Mouse (Mus musculus) CH12.LX (cell line): ENCODE measurements around the gene 4930524B15Rik. TPM values are rescaled to one million over a fixed set of nuclear protein-coding genes. Genes with fewer than 3 reads are reported as not detected.

Experiments
- DNase-seq: peaks from one replicate; pipeline ENCODE4 v3.0.0-alpha.2; 2013; ENCODE audit errors: extremely low read depth
- H3K27ac ChIP-seq: 2 replicates; pipeline ENCODE4 v1.5.1; 2012; ENCODE audit warnings: low read depth, mild to moderate bottlenecking, control low read depth, moderate library complexity; ENCODE audit not compliant: insufficient read depth
- H3K27me3 ChIP-seq: replicated peaks from 2 replicates; pipeline ENCODE3; 2012; ENCODE audit warnings: inconsistent platforms
- H3K36me3 ChIP-seq, 2 experiments: replicated peaks in 1 of 2; 2 replicates each; pipeline versions ENCODE3 to v1.6.1; 2012; ENCODE audit warnings: inconsistent platforms in 1 of 2, low read length in 1 of 2, mild to moderate bottlenecking in 1 of 2, mixed read lengths in 1 of 2, moderate library complexity in 1 of 2; ENCODE audit not compliant: control insufficient read depth in 1 of 2, insufficient read depth in 1 of 2
- H3K4me1 ChIP-seq, 2 experiments: 2 replicates each; pipeline ENCODE4 v1.6.1; 2012; ENCODE audit warnings: inconsistent platforms in 1 of 2, moderate library complexity in 1 of 2; ENCODE audit not compliant: insufficient read depth in 2 of 2, control insufficient read depth in 1 of 2
- H3K4me2 ChIP-seq: 2 replicates; pipeline ENCODE4 v1.6.1; 2012; ENCODE audit warnings: low read depth, mild to moderate bottlenecking, control low read depth; ENCODE audit not compliant: poor library complexity, insufficient read depth, severe bottlenecking
- H3K4me3 ChIP-seq, 3 experiments: fragments of 150-350 bp in 1 of 3; sonication (generic) in 1 of 3; replicated peaks in 1 of 3; 2 replicates each; pipeline versions ENCODE3 to v1.5.1; 2011 to 2012; ENCODE audit warnings: low read depth in 2 of 3, low read length in 2 of 3, mild to moderate bottlenecking in 2 of 3, moderate library complexity in 2 of 3, control low read depth in 1 of 3, improper control_type of control experiment in 1 of 3, inconsistent platforms in 1 of 3, mixed read lengths in 1 of 3; ENCODE audit not compliant: poor library complexity in 1 of 3
- H3K79me2 ChIP-seq: replicated peaks from 2 replicates; pipeline ENCODE4 v1.6.1; 2012; ENCODE audit warnings: mild to moderate bottlenecking, moderate library complexity; ENCODE audit not compliant: control insufficient read depth, poor library complexity, insufficient read depth, severe bottlenecking; ENCODE audit errors: extremely low read depth
- H3K9ac ChIP-seq: 2 replicates; pipeline ENCODE4 v1.6.1; 2012; ENCODE audit warnings: low read depth, mild to moderate bottlenecking, control low read depth, moderate library complexity; ENCODE audit not compliant: insufficient read depth
- H3K9me3 ChIP-seq: replicated peaks from 2 replicates; pipeline ENCODE3; 2012; ENCODE audit warnings: low read length, inconsistent platforms, mixed read lengths
- BHLHE40 ChIP-seq: IDR thresholded peaks from 2 replicates; pipeline ENCODE4 v1.6.1; 2011; ENCODE audit warnings: mild to moderate bottlenecking, low read depth, low read length, improper control_type of control experiment
- CHD1 ChIP-seq: IDR thresholded peaks from 2 replicates; pipeline ENCODE4 v1.6.1; 2012; ENCODE audit warnings: low read depth, low read length, improper control_type of control experiment, inconsistent platforms
- CHD2 ChIP-seq: IDR thresholded peaks from 2 replicates; pipeline ENCODE4 v1.6.1; 2011; ENCODE audit warnings: low read length, improper control_type of control experiment
- CTCF ChIP-seq, 2 experiments: IDR thresholded peaks in 1 of 2; conservative IDR thresholded peaks in 1 of 2; 2 replicates each; pipeline ENCODE4 v1.5.1; 2011 to 2012; ENCODE audit warnings: low read depth in 2 of 2, low read length in 2 of 2, improper control_type of control experiment in 1 of 2, inconsistent platforms in 1 of 2, mild to moderate bottlenecking in 1 of 2, moderate library complexity in 1 of 2
- EP300 ChIP-seq: IDR thresholded peaks from 2 replicates; pipeline ENCODE4 v1.6.1; 2011; ENCODE audit warnings: low read length, improper control_type of control experiment
- ETS1 ChIP-seq: conservative IDR thresholded peaks from 2 replicates; pipeline ENCODE4 v1.6.1; 2012; ENCODE audit warnings: low read depth, mild to moderate bottlenecking, inconsistent platforms, low read length, improper control_type of control experiment, moderate library complexity
- JUN ChIP-seq: IDR thresholded peaks from 2 replicates; pipeline ENCODE4 v1.6.1; 2011; ENCODE audit warnings: low read depth, mild to moderate bottlenecking, low read length, improper control_type of control experiment, moderate library complexity; ENCODE audit not compliant: insufficient read depth
- MAFK ChIP-seq: IDR thresholded peaks from 2 replicates; pipeline ENCODE4 v1.6.1; 2011; ENCODE audit warnings: low read length, improper control_type of control experiment; ENCODE audit not compliant: insufficient replicate concordance
- MAX ChIP-seq: IDR thresholded peaks from 2 replicates; pipeline ENCODE4 v1.6.1; 2011; ENCODE audit warnings: low read length, improper control_type of control experiment
- NRF1 ChIP-seq: IDR thresholded peaks from 2 replicates; pipeline ENCODE4 v1.6.1; 2014; ENCODE audit warnings: low read depth, mild to moderate bottlenecking, inconsistent platforms, low read length, improper control_type of control experiment, moderate library complexity
- SIN3A ChIP-seq: IDR thresholded peaks from 2 replicates; pipeline ENCODE4 v1.6.1; 2012; ENCODE audit warnings: low read length, improper control_type of control experiment, inconsistent platforms
- UBTF ChIP-seq: IDR thresholded peaks from 2 replicates; pipeline ENCODE4 v1.6.1; 2012; ENCODE audit warnings: low read depth, mild to moderate bottlenecking, inconsistent platforms, low read length, improper control_type of control experiment, moderate library complexity
- ZC3H11A ChIP-seq: IDR thresholded peaks from 2 replicates; pipeline ENCODE4 v1.6.1; 2012; ENCODE audit warnings: low read depth, mild to moderate bottlenecking, inconsistent platforms, low read length, improper control_type of control experiment
- dilution Hi-C: fragments of 300-500 bp; cut with MboI; formaldehyde crosslinking; loops from 2 replicates; pipeline ENCODE4 v1.14.3; 2020; ENCODE audit warnings: low sequenced_read_pairs; ENCODE audit not compliant: extremely low pct_unique_long_range_greater_than_20kb, extremely low pct_ligation_motif_present
- in situ Hi-C: fragments of 300-500 bp; cut with MboI; formaldehyde crosslinking; loops from 3 replicates; pipeline ENCODE4 v1.14.3; 2019; ENCODE audit warnings: low sequenced_read_pairs, low pct_ligation_motif_present, low pct_unique_long_range_greater_than_20kb, mixed read lengths
- polyA plus RNA-seq: library from polyadenylated mRNA; unstranded; fragments of >175 nt; gene quantifications from 2 replicates; pipeline ENCODE4 v1.2.1, GENCODE M21; 2012; ENCODE audit warnings: low read depth; ENCODE audit not compliant: insufficient read length
- total RNA-seq, 2 experiments: library from RNA; depleted of rRNA; stranded (reverse); fragments of 300-350 nt in 1 of 2; fragments of >200 nt in 1 of 2; gene quantifications; 2 replicates each; pipeline ENCODE4 v1.2.3; 2012 to 2014

4930524B15Rik gene
- total and polyA plus RNA-seq, 3 experiments, result not detected

GRCm38 (mm10) chr11:32018201-32018600, 52.8 kb downstream of the 4930524B15Rik start:
- Histone ChIP-seq H3K79me2 (no peaks in the 10 kb centered on the region), H3K27ac (no peak overlapping the region), H3K27me3 (no peaks in the 10 kb centered on the region), H3K9ac (no peak overlapping the region), H3K4me1 (peaks cover 13 to 71% of the 10 kb centered on the region in 2 experiments), H3K4me2 (no peak overlapping the region), H3K9me3 (no peaks in the 10 kb centered on the region), H3K36me3 (no peaks in the 10 kb centered on the region)
- dilution Hi-C loops (no loop called here), in situ Hi-C loops (no loop called here)
- no peak for DNase-seq
- TF ChIP-seq ZC3H11A (no peak), MAFK (no peak), CHD1 (no peak), SIN3A (no peak), UBTF (no peak), MAX (no peak), JUN (no peak), CTCF (conservative IDR thresholded peaks at IDR 0.05 in 1 of 2, IDR thresholded peaks at IDR 0.05 in 1 of 2; ENCODE audit: low read depth in 2 of 2, low read length in 2 of 2) (no peak)
- TF ChIP-seq, all 38 proteins: peak for 0
- no peak overlapping the region for H3K4me3 ChIP-seq

- H3K9me3 ChIP-seq, result no peaks in the 10 kb centered on the region
- DNase-seq, result peak; percentile 52
- TF ChIP-seq MAX (no peak), BHLHE40 (no peak), EP300 (no peak), CHD2 (peak; percentile 52; the same call in 1 of the 2 replicates), ETS1 (no peak), NRF1 (no peak)
- dilution Hi-C loops, result no loop called here
- no peak overlapping the region for H3K4me3 ChIP-seq
- H3K9ac ChIP-seq, result 0 out of 2 replicates have a peak overlapping the region, but pooled peaks have one; percentile 0
- no peaks in the 10 kb centered on the region for H3K79me2 ChIP-seq
- peaks cover 4 to 52% of the 10 kb centered on the region in 2 experiments; a peak in 3 of 4 replicates for H3K4me1 ChIP-seq
- no peaks in the 10 kb centered on the region for H3K36me3 ChIP-seq
- no peaks in the 10 kb centered on the region for H3K27me3 ChIP-seq
- no peak overlapping the region for H3K27ac ChIP-seq
- in situ Hi-C loops, result no loop called here
- no peak overlapping the region for H3K4me2 ChIP-seq
These were observed 54.9 kb downstream of the 4930524B15Rik start for GRCm38 (mm10) chr11:32020031-32020965.
